Mouse (Mus musculus): Measurements from ENCODE around the gene Chmp4b.

DNA sequence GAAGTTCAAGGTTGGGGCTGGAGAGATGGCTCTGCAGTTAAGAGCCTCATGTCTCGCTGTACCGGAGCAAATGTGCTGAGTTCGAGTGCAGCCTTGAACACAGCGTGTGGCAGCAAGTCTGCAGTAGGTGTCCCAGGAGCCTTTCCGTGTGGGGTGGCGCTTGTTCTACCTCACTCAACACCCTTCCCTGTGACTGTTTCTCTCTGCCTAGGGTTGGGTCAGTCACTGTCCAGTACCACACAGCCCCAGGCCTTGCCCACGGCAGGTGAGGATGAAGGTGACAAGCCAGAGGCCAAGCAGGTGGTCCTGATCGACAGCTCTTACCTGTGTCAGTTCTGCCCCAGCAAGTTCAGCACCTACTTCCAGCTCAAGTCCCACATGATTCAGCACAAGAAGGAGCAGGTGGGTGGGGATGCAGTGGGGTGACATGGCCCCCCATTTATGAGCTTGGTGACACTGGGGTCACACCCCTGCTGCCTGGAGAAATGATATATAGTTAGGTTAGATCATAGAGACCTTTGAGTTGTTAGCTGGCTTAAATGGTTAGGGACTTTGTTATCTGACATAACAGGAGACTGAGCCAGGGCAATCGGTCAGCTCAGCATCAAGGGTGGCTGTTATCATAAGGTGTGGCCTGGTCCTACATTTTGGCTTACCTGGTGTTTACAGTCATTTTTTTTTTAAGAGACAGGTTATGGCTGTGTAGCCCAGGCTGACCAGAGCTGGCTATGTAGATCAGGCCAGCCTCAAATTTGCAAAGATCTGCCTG, 17.4 kb upstream of the Chmp4b start:
- TF ChIP-seq CTCF (IDR thresholded peaks at IDR 0.05; ENCODE audit: control insufficient read depth, insufficient read depth, insufficient read length) (no peak), MYOG (IDR thresholded peaks at IDR 0.05; ENCODE audit: control insufficient read depth, extremely low read depth, insufficient read length) (no peak), USF1 (IDR thresholded peaks at IDR 0.05; ENCODE audit: low read depth) (no peak), MAX (IDR thresholded peaks at IDR 0.05) (no peak), MYOD1 (IDR thresholded peaks at IDR 0.05; ENCODE audit: control insufficient read depth, insufficient read length, low read depth) (no peak), CEBPB (IDR thresholded peaks at IDR 0.05; ENCODE audit: low read depth) (no peak)

Data from C2C12 (cell line).